Mouse (Mus musculus) forebrain, embryonic 15.5 days (tissue): ENCODE measurements around the gene Olfr1290. TPM values are rescaled to one million over a fixed set of nuclear protein-coding genes. Genes with fewer than 3 reads are reported as not detected.

Source experiments
- ATAC-seq: fragments of 200-750 bp; cut with Nextera tagmentation; replicated peaks from 2 replicates; pipeline ENCODE4 v1.8.0; 2017; ENCODE audit warnings: mild to moderate bottlenecking, moderate TSS enrichment, moderate library complexity
- H3K27ac ChIP-seq: fragments of 300-500 bp; sonication (generic); replicated peaks from 2 replicates; pipeline ENCODE4 v1.5.1; 2015; ENCODE audit warnings: mild to moderate bottlenecking, inconsistent platforms
- H3K27me3 ChIP-seq: fragments of 300-500 bp; sonication (generic); 2 replicates; pipeline ENCODE4 v1.6.1; 2015; ENCODE audit warnings: inconsistent platforms
- H3K36me3 ChIP-seq: fragments of 300-500 bp; sonication (generic); 2 replicates; pipeline ENCODE4 v1.6.1; 2015; ENCODE audit warnings: mild to moderate bottlenecking, inconsistent platforms
- H3K4me1 ChIP-seq: fragments of 300-500 bp; sonication (generic); 2 replicates; pipeline ENCODE4 v1.6.1; 2015; ENCODE audit warnings: inconsistent platforms
- H3K4me2 ChIP-seq: fragments of 300-500 bp; sonication (generic); replicated peaks from 2 replicates; pipeline ENCODE4 v1.6.1; 2015; ENCODE audit warnings: mild to moderate bottlenecking, inconsistent platforms
- H3K4me3 ChIP-seq: fragments of 300-500 bp; sonication (generic); 2 replicates; pipeline ENCODE4 v1.5.1; 2015; ENCODE audit warnings: mild to moderate bottlenecking, inconsistent platforms
- H3K9ac ChIP-seq: fragments of 300-500 bp; sonication (generic); replicated peaks from 2 replicates; pipeline ENCODE4 v1.6.1; 2015; ENCODE audit warnings: mild to moderate bottlenecking, inconsistent platforms
- H3K9me3 ChIP-seq: fragments of 300-500 bp; sonication (generic); 2 replicates; pipeline ENCODE4 v1.6.1; 2016; ENCODE audit warnings: inconsistent platforms
- WGBS: fragments of 180-500 bp; shearing (Covaris S2); methylation state at CpG from one replicate; pipeline ENCODE4 v1.1.7; 2015; ENCODE audit warnings: mixed read lengths; 5-methylcytosine and 5-hydroxymethylcytosine counted together
- polyA plus RNA-seq: library from polyadenylated mRNA; unstranded; fragments of >200 nt; fragmentation: Nextera tagmentation; extraction: Ambion mirVana; gene quantifications from 2 replicates; pipeline ENCODE4 v1.2.1, GENCODE M21; 2015

Olfr1290 gene
- polyA plus RNA-seq = not detected in 2 replicates

- Histone ChIP-seq H3K27ac (no peak within 1 kb of the TSS), H3K4me1 (no peaks in the 10 kb centered on the region), H3K27me3 (no peaks in the 10 kb centered on the region), H3K9ac (no peak within 1 kb of the TSS), H3K36me3 (no peaks in the 10 kb centered on the region), H3K4me2 (no peak within 1 kb of the TSS), H3K4me3 (no peak within 1 kb of the TSS), H3K9me3 (no peaks in the 10 kb centered on the region)
- no peak for ATAC-seq
- 82% methylated on average over 5 of the region's 5 CpGs for WGBS
Observed at GRCm38 (mm10) chr2:111493729-111494128, at the start of gene Olfr1290. Olfr1290 (minus strand) TSS chr2:111493829.

- Histone ChIP-seq H3K4me3 (no peak within 1 kb of the TSS), H3K4me1 (no peaks in the 10 kb centered on the region), H3K36me3 (no peaks in the 10 kb centered on the region), H3K9me3 (no peaks in the 10 kb centered on the region), H3K4me2 (no peak within 1 kb of the TSS), H3K9ac (no peak within 1 kb of the TSS), H3K27me3 (no peaks in the 10 kb centered on the region), H3K27ac (no peak within 1 kb of the TSS)
- 40% methylated on average over 1 of the region's 1 CpGs for WGBS
- no peak for ATAC-seq
Observed at GRCm38 (mm10) chr2:111540191-111540590, 46.6 kb upstream of the Olfr1290 start, which contains the start of gene Olfr1294. Olfr1294 (minus strand) TSS chr2:111540291.

- Histone ChIP-seq H3K27ac (no peak within 1 kb of the TSS), H3K4me3 (no peak within 1 kb of the TSS), H3K9me3 (no peaks in the 10 kb centered on the region), H3K27me3 (no peaks in the 10 kb centered on the region), H3K4me1 (no peaks in the 10 kb centered on the region), H3K9ac (no peak within 1 kb of the TSS), H3K4me2 (no peak within 1 kb of the TSS), H3K36me3 (no peaks in the 10 kb centered on the region)
- ATAC-seq = no peak
- 93% methylated on average over 1 of the region's 1 CpGs for WGBS
Observed at GRCm38 (mm10) chr2:111524903-111525302, 31.3 kb upstream of the Olfr1290 start, which contains the start of gene Olfr1293-ps. Olfr1293-ps (plus strand) TSS chr2:111525203.

GRCm38 (mm10) chr2:111517451-111517850 lies 23.8 kb upstream of the Olfr1290 start:
- 91% methylated on average over 10 of the region's 10 CpGs for WGBS
- no peaks in the 10 kb centered on the region for H3K4me1 ChIP-seq
- H3K9me3 ChIP-seq = peaks cover 4% of the 10 kb centered on the region; the same call in 1 of the 2 replicates
- no peak overlapping the region for H3K4me3 ChIP-seq
- H3K27me3 ChIP-seq = no peaks in the 10 kb centered on the region
- no peak overlapping the region for H3K27ac ChIP-seq
- H3K36me3 ChIP-seq = no peaks in the 10 kb centered on the region
- H3K4me2 ChIP-seq = no peak overlapping the region
- H3K9ac ChIP-seq = no peak overlapping the region
- ATAC-seq = no peak

- WGBS = 94% methylated on average over 3 of the region's 3 CpGs
- Histone ChIP-seq H3K27ac (no peak within 1 kb of the TSS), H3K27me3 (no peaks in the 10 kb centered on the region), H3K9me3 (no peaks in the 10 kb centered on the region), H3K36me3 (no peaks in the 10 kb centered on the region), H3K4me1 (no peaks in the 10 kb centered on the region), H3K9ac (no peak within 1 kb of the TSS), H3K4me3 (no peak within 1 kb of the TSS), H3K4me2 (no peak within 1 kb of the TSS)
- no peak for ATAC-seq
Observed at GRCm38 (mm10) chr2:111496880-111497279, 3.3 kb upstream of the Olfr1290 start, which contains the start of gene Olfr1291-ps1. Olfr1291-ps1 (plus strand) TSS chr2:111497180.

GRCm38 (mm10) chr2:111480519-111480918 lies 13.1 kb downstream of the Olfr1290 start, which contains the start of gene Olfr1289:
Olfr1289 (plus strand) TSS chr2:111480819.
- Histone ChIP-seq H3K4me2 (no peak within 1 kb of the TSS), H3K4me3 (no peak within 1 kb of the TSS), H3K9ac (no peak within 1 kb of the TSS), H3K36me3 (no peaks in the 10 kb centered on the region), H3K4me1 (no peaks in the 10 kb centered on the region), H3K9me3 (no peaks in the 10 kb centered on the region), H3K27me3 (no peaks in the 10 kb centered on the region), H3K27ac (no peak within 1 kb of the TSS)
- no peak for ATAC-seq
- 72% methylated on average over 1 of the region's 1 CpGs for WGBS

GRCm38 (mm10) chr2:111473801-111474200 lies 19.8 kb downstream of the Olfr1290 start, which contains the start of gene Olfr1288:
Olfr1288 (plus strand) TSS chr2:111474101.
- Histone ChIP-seq H3K4me2 (no peak within 1 kb of the TSS), H3K4me3 (no peak within 1 kb of the TSS), H3K27ac (no peak within 1 kb of the TSS), H3K4me1 (no peaks in the 10 kb centered on the region), H3K36me3 (no peaks in the 10 kb centered on the region), H3K9ac (no peak within 1 kb of the TSS), H3K9me3 (no peaks in the 10 kb centered on the region), H3K27me3 (no peaks in the 10 kb centered on the region)
- WGBS = 100% methylated on average over 1 of the region's 1 CpGs
- no peak for ATAC-seq

GRCm38 (mm10) chr2:111448842-111449241 lies 44.8 kb downstream of the Olfr1290 start, which contains the start of gene Olfr1287:
Olfr1287 (plus strand) TSS chr2:111449142.
- Histone ChIP-seq H3K36me3 (no peaks in the 10 kb centered on the region), H3K27ac (no peak within 1 kb of the TSS), H3K4me3 (no peak within 1 kb of the TSS), H3K4me1 (no peaks in the 10 kb centered on the region), H3K9me3 (no peaks in the 10 kb centered on the region), H3K27me3 (no peaks in the 10 kb centered on the region), H3K4me2 (no peak within 1 kb of the TSS), H3K9ac (no peak within 1 kb of the TSS)
- 67% methylated on average over 1 of the region's 1 CpGs for WGBS
- ATAC-seq = no peak

Other genes starting within 250 kb of the Olfr1290 start
- gene Olfr1276, start 239.3 kb downstream of the Olfr1290 start, polyA plus RNA-seq = not detected in 2 replicates
- not detected in 2 replicates for gene Olfr1277, start 219.7 kb downstream of the Olfr1290 start, polyA plus RNA-seq
- not detected in 2 replicates for gene Olfr1278, start 203.7 kb downstream of the Olfr1290 start, polyA plus RNA-seq
- not detected in 2 replicates for gene Olfr1279, start 193.2 kb downstream of the Olfr1290 start, polyA plus RNA-seq
- gene Olfr1280, start 179.8 kb downstream of the Olfr1290 start, polyA plus RNA-seq = not detected in 2 replicates
- gene Olfr1281, start 167.3 kb downstream of the Olfr1290 start, polyA plus RNA-seq = not detected in 2 replicates
- not detected in 2 replicates for gene Olfr1282, start 157.8 kb downstream of the Olfr1290 start, polyA plus RNA-seq
- gene Olfr1283, start 127.0 kb downstream of the Olfr1290 start, polyA plus RNA-seq = not detected in 2 replicates
- not detected in 2 replicates for gene Olfr1284, start 118.3 kb downstream of the Olfr1290 start, polyA plus RNA-seq
- gene Olfr1286, start 70.7 kb downstream of the Olfr1290 start, polyA plus RNA-seq = not detected in 2 replicates
- gene Olfr1287, start 44.7 kb downstream of the Olfr1290 start, polyA plus RNA-seq = not detected in 2 replicates
- not detected in 2 replicates for gene Olfr1288, start 19.7 kb downstream of the Olfr1290 start, polyA plus RNA-seq
- gene Olfr1289, start 13.0 kb downstream of the Olfr1290 start, polyA plus RNA-seq = not detected in 2 replicates
- gene Olfr1291-ps1, start 3.4 kb upstream of the Olfr1290 start, polyA plus RNA-seq = not detected in 2 replicates
- not detected in 2 replicates for gene Olfr1293-ps, start 31.4 kb upstream of the Olfr1290 start, polyA plus RNA-seq
- not detected in 2 replicates for gene Olfr1294, start 46.5 kb upstream of the Olfr1290 start, polyA plus RNA-seq
- gene Olfr1295, start 75.9 kb upstream of the Olfr1290 start, polyA plus RNA-seq = not detected in 2 replicates
- not detected in 2 replicates for gene Olfr1297, start 132.7 kb upstream of the Olfr1290 start, polyA plus RNA-seq
- gene Olfr1298, start 155.4 kb upstream of the Olfr1290 start, polyA plus RNA-seq = not detected in 2 replicates
- gene Olfr1299, start 167.6 kb upstream of the Olfr1290 start, polyA plus RNA-seq = not detected in 2 replicates